Comparison of ENCODE assay signal across 23 mouse cellular contexts in the genomic region with DNA sequence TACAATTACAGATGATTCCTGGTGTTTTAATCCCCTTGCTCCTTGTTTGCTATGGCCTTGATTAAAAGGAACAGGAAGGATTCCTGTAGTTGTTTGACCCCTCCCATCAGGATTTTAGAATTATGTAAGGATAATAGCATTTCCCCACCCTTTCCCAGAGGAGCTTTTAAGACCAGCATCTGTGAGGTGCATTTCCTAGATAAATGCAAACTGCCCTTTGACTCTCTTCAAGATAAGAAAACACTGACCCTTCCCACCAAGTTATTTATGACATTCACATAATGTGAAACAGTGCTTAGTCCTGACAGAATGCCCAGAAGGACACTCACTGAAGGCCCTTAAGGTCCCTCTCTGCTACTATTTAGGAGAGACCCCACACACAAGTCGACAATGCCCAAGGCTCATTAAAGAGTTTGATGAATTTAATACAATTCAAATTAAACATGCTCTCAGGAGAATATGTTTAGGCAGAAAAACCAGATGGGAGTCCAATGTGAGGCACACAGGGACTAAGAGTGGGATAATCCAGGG.
DNase-seq lines count a peak whose midpoint lies in the region; ATAC-seq and TF ChIP-seq lines count a peak whose summit lies in the region.
"Had no signal": no experiment of that assay in that cellular context is flagged by ENCODE, and none has a peak within 500 bp of the region (broad histone marks: within the 10 kb centered on the region; RNA-seq: fewer than 3 reads in every experiment).

No protein-coding gene starts in this region.

- no peaks in the 10 kb centered on the region for H3K27me3 ChIP-seq in hindbrain, embryonic 11.5 days (ENCODE audit: control insufficient read depth, insufficient read depth, low read length)
- H3K27me3 ChIP-seq in hindbrain, postnatal 0 days (ENCODE audit: insufficient read depth, low read length) = no peaks in the 10 kb centered on the region
- no peaks in the 10 kb centered on the region for H3K27me3 ChIP-seq in neural tube, embryonic 11.5 days (ENCODE audit: control insufficient read depth, insufficient read depth, low read length)
- H3K27me3 ChIP-seq: embryonic facial prominence, embryonic 12.5 days; forebrain, embryonic 15.5 days; limb, embryonic 15.5 days; liver, embryonic 15.5 days; neural tube, embryonic 13.5 days had no signal

- peak; percentile 69 for ATAC-seq in hindbrain, embryonic 11.5 days (ENCODE audit: low FRiP score)
- ATAC-seq in hindbrain, postnatal 0 days = no peak
- peak; percentile 58 for ATAC-seq in neural tube, embryonic 11.5 days (ENCODE audit: insufficient read depth, low FRiP score, low TSS enrichment)
- ATAC-seq: activated CD4-positive, CD25-positive, alpha-beta regulatory T cell, adult 4 months had no signal

- no peaks in the 10 kb centered on the region for H3K9me3 ChIP-seq in hindbrain, embryonic 11.5 days (ENCODE audit: control insufficient read depth, low read length)
- H3K9me3 ChIP-seq in hindbrain, postnatal 0 days (ENCODE audit: low read length) = no peaks in the 10 kb centered on the region
- H3K9me3 ChIP-seq in neural tube, embryonic 11.5 days (ENCODE audit: control insufficient read depth, low read length) = no peaks in the 10 kb centered on the region
- H3K9me3 ChIP-seq: embryonic facial prominence, embryonic 12.5 days; forebrain, embryonic 15.5 days; G1E; limb, embryonic 15.5 days; liver, embryonic 15.5 days; neural tube, embryonic 13.5 days had no signal

- H3K9ac ChIP-seq in hindbrain, embryonic 11.5 days (ENCODE audit: low read depth, low read length) = no peak overlapping the region
- H3K9ac ChIP-seq in hindbrain, postnatal 0 days (replicated peaks; ENCODE audit: low read length) = no peak overlapping the region
- H3K9ac ChIP-seq in neural tube, embryonic 11.5 days (ENCODE audit: low read length) = no peak overlapping the region
- H3K9ac ChIP-seq: embryonic facial prominence, embryonic 12.5 days; forebrain, embryonic 15.5 days; limb, embryonic 15.5 days; liver, embryonic 15.5 days; neural tube, embryonic 13.5 days had no signal

- H3K36me3 ChIP-seq in hindbrain, embryonic 11.5 days (ENCODE audit: control insufficient read depth, insufficient read depth, low read length) = no peaks in the 10 kb centered on the region
- no peaks in the 10 kb centered on the region for H3K36me3 ChIP-seq in hindbrain, postnatal 0 days (ENCODE audit: insufficient read depth, low read length)
- no peaks in the 10 kb centered on the region for H3K36me3 ChIP-seq in neural tube, embryonic 11.5 days (ENCODE audit: control insufficient read depth, insufficient read depth, low read length)
- H3K36me3 ChIP-seq: embryonic facial prominence, embryonic 12.5 days; forebrain, embryonic 15.5 days; G1E; limb, embryonic 15.5 days; liver, embryonic 15.5 days; neural tube, embryonic 13.5 days had no signal

- H3K4me1 ChIP-seq in hindbrain, embryonic 11.5 days (replicated peaks; ENCODE audit: control insufficient read depth, insufficient read depth, low read length) = no peaks in the 10 kb centered on the region
- no peaks in the 10 kb centered on the region for H3K4me1 ChIP-seq in hindbrain, postnatal 0 days (ENCODE audit: insufficient read depth, low read length)
- H3K4me1 ChIP-seq in neural tube, embryonic 11.5 days (ENCODE audit: control insufficient read depth, insufficient read depth, low read length) = 0 out of 2 replicates have a peak, but pooled peaks cover 5% of the 10 kb centered on the region
- H3K4me1 ChIP-seq: embryonic facial prominence, embryonic 12.5 days; limb, embryonic 15.5 days; liver, embryonic 15.5 days had no signal

- TF ChIP-seq CTCF in gastrocnemius, adult 2 months (IDR thresholded peaks at IDR 0.05) = no peak
- TF ChIP-seq CTCF in hindbrain, postnatal 0 days (IDR thresholded peaks at IDR 0.05; ENCODE audit: low read depth) = no peak

- peak overlapping the region; percentile 73 for H3K27ac ChIP-seq in gastrocnemius, adult 2 months
- no peak overlapping the region for H3K27ac ChIP-seq in hindbrain, embryonic 11.5 days (ENCODE audit: low read depth, low read length)
- no peak overlapping the region for H3K27ac ChIP-seq in hindbrain, postnatal 0 days
- H3K27ac ChIP-seq in neural tube, embryonic 11.5 days (ENCODE audit: low read depth, low read length) = no peak overlapping the region
- H3K27ac ChIP-seq: embryonic facial prominence, embryonic 12.5 days; forebrain, embryonic 15.5 days; limb, embryonic 15.5 days; liver, embryonic 15.5 days; macrophage; neural tube, embryonic 13.5 days had no signal

- DNase-seq in gastrocnemius, adult 2 months = no peak
- DNase-seq in gastrocnemius, postnatal 4 days (ENCODE audit: low spot score in 2 of 2) = no peak
- peak; percentile 13 for DNase-seq in hindbrain, embryonic 11.5 days (ENCODE audit: low spot score)
- DNase-seq in hindbrain, postnatal 0 days (ENCODE audit: low spot score) = no peak
- no peak for DNase-seq in neural tube, embryonic 11.5 days (ENCODE audit: low spot score)
- DNase-seq in neural tube, embryonic 10.5 days (ENCODE audit: extremely low spot score, low spot score) = no peak
- no peak for DNase-seq in frontal cortex, adult 2 months (ENCODE audit: extremely low spot score in 1 of 2, low spot score in 1 of 2)
- DNase-seq: adrenal gland, postnatal 10 days; cerebellum, adult 11 months; cerebellum, postnatal 25 days; gastrocnemius, postnatal 36 days; kidney, adult 8-10 months; kidney, postnatal 14 days; spleen, adult 18-20 months; thymus, postnatal 36 days had no signal

- no peak overlapping the region for H3K4me3 ChIP-seq in gastrocnemius, adult 2 months
- no peak overlapping the region for H3K4me3 ChIP-seq in hindbrain, embryonic 11.5 days (ENCODE audit: low read depth, low read length)
- H3K4me3 ChIP-seq in hindbrain, postnatal 0 days (ENCODE audit: low read length) = no peak overlapping the region
- H3K4me3 ChIP-seq in neural tube, embryonic 11.5 days (ENCODE audit: low read depth, low read length) = no peak overlapping the region
- H3K4me3 ChIP-seq: embryonic facial prominence, embryonic 12.5 days; forebrain, embryonic 15.5 days; limb, embryonic 15.5 days; liver, embryonic 15.5 days; neural tube, embryonic 13.5 days had no signal

- intact Hi-C loops in gastrocnemius, adult 2 months (cut with DNase I) = loop anchor here (10.0 kb wide), 1 partner anchor 97 kb away; no protein-coding TSS in a partner anchor

- H3K4me2 ChIP-seq in hindbrain, embryonic 11.5 days (replicated peaks; ENCODE audit: low read depth, low read length) = no peak overlapping the region
- H3K4me2 ChIP-seq in hindbrain, postnatal 0 days (ENCODE audit: low read depth, low read length) = no peak overlapping the region
- no peak overlapping the region for H3K4me2 ChIP-seq in neural tube, embryonic 11.5 days (ENCODE audit: low read depth)
- H3K4me2 ChIP-seq: embryonic facial prominence, embryonic 12.5 days; forebrain, embryonic 15.5 days; limb, embryonic 15.5 days; liver, embryonic 15.5 days; neural tube, embryonic 13.5 days had no signal

- WGBS in hindbrain, embryonic 11.5 days = 31% methylated on average over 1 of the region's 1 CpGs
- 35% methylated on average over 1 of the region's 1 CpGs for WGBS in hindbrain, postnatal 0 days
- WGBS in neural tube, embryonic 11.5 days = 22% methylated on average over 1 of the region's 1 CpGs
